Mouse (Mus musculus) ES-Bruce4 (cell line): ENCODE results near the gene Ankrd6.

ENCODE experiments used
- CTCF ChIP-seq: IDR thresholded peaks from one replicate; pipeline ENCODE4 v1.8.1; 2011; ENCODE audit warnings: low read depth, low read length
- EP300 ChIP-seq: IDR thresholded peaks from 2 replicates; pipeline ENCODE4 v1.6.1; 2011; ENCODE audit warnings: low read depth, low read length; ENCODE audit not compliant: insufficient read depth
- POLR2A ChIP-seq: IDR thresholded peaks from one replicate; pipeline ENCODE4 v1.8.1; 2011; ENCODE audit warnings: low read length; ENCODE audit not compliant: insufficient read depth

- TF ChIP-seq EP300 (no peak), CTCF (no peak), POLR2A (no peak)
Observed at GRCm38 (mm10) chr4:32836071-32836470, 114.6 kb downstream of the Ankrd6 start.
